Mouse (Mus musculus) embryonic facial prominence, embryonic 10.5 days (tissue): Measurements from ENCODE around the gene Gm10226. TPM values are rescaled to one million over a fixed set of nuclear protein-coding genes. Genes with fewer than 3 reads are reported as not detected.
"Not testable (repeated sequence)": the region's sequence is repeated elsewhere in the genome, so short reads cannot be mapped to it uniquely, and the experiment has no call there.

Source experiments
- DNase-seq: peaks from one replicate; pipeline ENCODE4 v3.0.0-alpha.2; 2017; ENCODE audit warnings: low spot score
- H3K27ac ChIP-seq: fragments of 300-500 bp; sonication (generic); replicated peaks from 2 replicates; pipeline ENCODE4 v1.5.1; 2016; ENCODE audit warnings: mild to moderate bottlenecking
- H3K27me3 ChIP-seq: fragments of 300-500 bp; sonication (generic); replicated peaks from 2 replicates; pipeline ENCODE4 v1.6.1; 2016; ENCODE audit warnings: low read depth, mild to moderate bottlenecking; ENCODE audit not compliant: poor library complexity, severe bottlenecking
- H3K36me3 ChIP-seq: fragments of 300-500 bp; sonication (generic); replicated peaks from 2 replicates; pipeline ENCODE4 v1.6.1; 2016; ENCODE audit warnings: mild to moderate bottlenecking, moderate library complexity
- H3K4me1 ChIP-seq: fragments of 300-500 bp; sonication (generic); 2 replicates; pipeline ENCODE4 v1.6.1; 2016
- H3K4me3 ChIP-seq: fragments of 300-500 bp; sonication (generic); 2 replicates; pipeline ENCODE4 v1.5.1; 2016; ENCODE audit warnings: mild to moderate bottlenecking, moderate library complexity
- H3K9me3 ChIP-seq: fragments of 300-500 bp; sonication (generic); 2 replicates; pipeline ENCODE4 v1.6.1; 2016; ENCODE audit warnings: mild to moderate bottlenecking
- WGBS: fragments of 180-500 bp; shearing (Covaris S2); methylation state at CpG from one replicate; pipeline ENCODE4 v1.1.7; 2016; 5-methylcytosine and 5-hydroxymethylcytosine counted together
- polyA plus RNA-seq: library from polyadenylated mRNA; unstranded; fragments of >200 nt; fragmentation: Nextera tagmentation; extraction: Ambion mirVana; gene quantifications from 2 replicates; pipeline ENCODE4 v1.2.1, GENCODE M21; 2016

Gm10226 gene
- polyA plus RNA-seq, 1 experiment from 2014 or later = 5.7 TPM

GRCm38 (mm10) chr17:21708401-21708800 lies 16.7 kb downstream of the Gm10226 start:
- Histone ChIP-seq H3K4me3 (peak overlapping the region; percentile 74), H3K36me3 (peaks cover 37% of the 10 kb centered on the region), H3K9me3 (no peaks in the 10 kb centered on the region), H3K27ac (peak overlapping the region; percentile 95), H3K4me1 (peaks cover 12% of the 10 kb centered on the region), H3K27me3 (no peaks in the 10 kb centered on the region)
- no peak for DNase-seq
- 52% methylated on average over 2 of the region's 2 CpGs for WGBS

GRCm38 (mm10) chr17:21730495-21730894 lies 38.8 kb downstream of the Gm10226 start, which contains the start of gene Zfp229:
TSS of gene Zfp229 (plus strand) at chr17:21730795.
- WGBS = 96% methylated on average over 19 of the region's 22 CpGs
- not testable (repeated sequence) for H3K9me3 ChIP-seq, H3K36me3 ChIP-seq, H3K4me3 ChIP-seq, H3K27ac ChIP-seq, H3K4me1 ChIP-seq, DNase-seq, H3K27me3 ChIP-seq

GRCm38 (mm10) chr17:21733049-21733448 lies 41.4 kb downstream of the Gm10226 start:
- H3K4me1 ChIP-seq = peaks cover 4% of the 10 kb centered on the region

DNA sequence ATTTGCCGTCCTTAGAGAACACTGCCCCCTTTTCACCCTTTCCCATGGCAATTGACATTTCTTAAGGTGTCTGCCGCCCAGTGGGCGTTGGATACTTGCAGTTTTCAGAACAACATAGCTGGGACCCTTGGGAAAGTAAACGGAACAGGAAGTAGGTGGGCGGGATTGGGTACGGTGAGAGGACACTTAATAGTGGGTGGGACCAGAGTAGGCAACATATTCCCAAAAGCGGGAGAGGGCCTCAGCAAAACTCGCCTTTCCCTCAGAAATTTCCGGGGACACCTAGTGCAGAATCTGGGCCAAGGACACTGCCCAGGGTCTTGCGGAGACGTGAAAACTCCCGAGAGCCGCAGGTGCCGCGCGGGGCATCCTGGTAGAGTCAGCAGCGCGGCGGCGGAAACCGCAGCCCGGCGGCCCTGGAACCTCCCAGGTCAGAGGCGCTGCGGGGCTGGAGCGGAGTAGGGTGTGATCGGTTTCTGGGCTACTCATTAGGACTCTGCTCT lies 41.9 kb downstream of the Gm10226 start:
- H3K9me3 ChIP-seq = no peaks in the 10 kb centered on the region
- H3K4me1 ChIP-seq = peaks cover 4% of the 10 kb centered on the region
- under 1% methylated on average over 27 of the region's 27 CpGs for WGBS
- H3K36me3 ChIP-seq = peaks cover 19% of the 10 kb centered on the region
- peak overlapping the region; percentile 76 for H3K4me3 ChIP-seq
- H3K27ac ChIP-seq = peak overlapping the region; percentile 91
- no peaks in the 10 kb centered on the region for H3K27me3 ChIP-seq
- peak; percentile 82 for DNase-seq

More at GRCm38 (mm10) chr17:21733049-21733448, 41.4 kb downstream of the Gm10226 start:
- DNase-seq = no peak
- H3K4me3 ChIP-seq = peak overlapping the region; percentile 76
- H3K27ac ChIP-seq = peak overlapping the region; percentile 91
- no peaks in the 10 kb centered on the region for H3K27me3 ChIP-seq
- 80% methylated on average over 4 of the region's 4 CpGs for WGBS
- H3K36me3 ChIP-seq = peaks cover 17% of the 10 kb centered on the region
- H3K9me3 ChIP-seq = no peaks in the 10 kb centered on the region

Other genes with a start within 250 kb of the Gm10226 start
- 15.6 and 15.7 TPM in 2 replicates for gene Zfp51, start 241.5 kb upstream of the Gm10226 start, polyA plus RNA-seq
- gene Zfp53, start 202.9 kb upstream of the Gm10226 start, polyA plus RNA-seq = 8.6 and 9.5 TPM in 2 replicates
- 2.8 and 3.0 TPM in 2 replicates for gene Zfp52, start 156.3 kb upstream of the Gm10226 start, polyA plus RNA-seq
- gene Zfp948, start 124.9 kb upstream of the Gm10226 start, polyA plus RNA-seq = 14.6 and 14.9 TPM in 2 replicates
- gene Zfp983, start 41.2 kb upstream of the Gm10226 start, polyA plus RNA-seq = 4.2 and 4.3 TPM in 2 replicates
- 19.7 and 20.2 TPM in 2 replicates for gene Zfp760, start 15.9 kb downstream of the Gm10226 start, polyA plus RNA-seq
- 6.1 and 7.7 TPM in 2 replicates for gene Zfp229, start 38.9 kb downstream of the Gm10226 start, polyA plus RNA-seq
- 7.1 and 7.2 TPM in 2 replicates for gene Zfp820, start 153.9 kb downstream of the Gm10226 start, polyA plus RNA-seq
- gene Zfp995, start 218.1 kb downstream of the Gm10226 start, polyA plus RNA-seq = 6.5 and 7.5 TPM in 2 replicates